Mouse (Mus musculus) lung, adult 18-20 months (tissue): ENCODE data around the gene Hoxa10.

Source experiments
- DNase-seq, 2 experiments: peaks; one replicate each; pipeline ENCODE4 v3.0.0; 2022; ENCODE audit warnings: mixed read lengths in 2 of 2

Hoxa10 gene

GRCm38 (mm10) chr6:52240389-52241000, at the start of gene Hoxa10:
Hoxa10 (minus strand) TSS chr6:52240854.
- peak; percentile 71 to 72 for DNase-seq

GRCm38 (mm10) chr6:52290186-52290585, 49.5 kb upstream of the Hoxa10 start:
- DNase-seq, result no peak

- DNase-seq, result no peak
These were observed 43.2 kb upstream of the Hoxa10 start for GRCm38 (mm10) chr6:52283896-52284295.

DNA sequence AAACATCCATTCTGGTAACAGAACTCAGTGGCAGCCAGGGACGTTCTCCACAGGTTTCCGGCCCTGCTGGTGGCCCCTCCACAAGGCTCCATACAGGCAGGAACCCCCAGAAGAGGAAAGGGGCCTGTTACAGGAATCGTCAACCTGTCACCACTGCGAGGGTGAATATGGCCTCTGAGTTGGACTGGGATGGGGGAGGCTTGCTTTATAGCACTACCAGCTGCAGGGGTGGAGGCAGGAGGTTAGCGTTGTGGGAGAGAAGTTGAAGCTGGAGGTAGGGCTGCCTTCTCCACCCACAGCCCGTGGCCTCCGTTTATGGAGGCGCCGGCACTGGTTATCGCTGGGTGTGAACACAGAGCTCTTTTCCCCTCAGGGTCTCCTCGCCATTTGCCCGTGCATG, 40.4 kb upstream of the Hoxa10 start:
- no peak for DNase-seq

DNA sequence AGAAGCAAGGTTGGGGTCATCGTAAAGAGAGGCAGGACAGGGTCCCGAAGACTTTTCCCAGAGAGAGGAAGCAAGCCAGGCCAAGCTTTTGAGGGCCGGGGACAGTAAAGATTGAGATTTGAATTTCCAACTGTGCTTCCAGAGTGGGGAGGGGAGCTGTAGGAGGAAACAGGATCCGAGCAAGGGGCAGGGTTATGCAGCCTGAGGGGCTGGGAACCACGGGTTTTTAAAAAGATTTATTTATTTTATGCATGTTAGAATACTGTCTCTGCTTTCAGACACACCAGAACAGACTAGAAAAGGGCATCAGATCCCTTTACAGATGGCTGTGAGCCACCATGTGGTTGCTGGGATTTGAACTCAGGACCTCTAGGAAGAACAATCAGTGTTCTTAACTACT, 36.3 kb upstream of the Hoxa10 start:
- no peak for DNase-seq

GRCm38 (mm10) chr6:52276382-52276781, 35.7 kb upstream of the Hoxa10 start:
- DNase-seq, result no peak

DNA sequence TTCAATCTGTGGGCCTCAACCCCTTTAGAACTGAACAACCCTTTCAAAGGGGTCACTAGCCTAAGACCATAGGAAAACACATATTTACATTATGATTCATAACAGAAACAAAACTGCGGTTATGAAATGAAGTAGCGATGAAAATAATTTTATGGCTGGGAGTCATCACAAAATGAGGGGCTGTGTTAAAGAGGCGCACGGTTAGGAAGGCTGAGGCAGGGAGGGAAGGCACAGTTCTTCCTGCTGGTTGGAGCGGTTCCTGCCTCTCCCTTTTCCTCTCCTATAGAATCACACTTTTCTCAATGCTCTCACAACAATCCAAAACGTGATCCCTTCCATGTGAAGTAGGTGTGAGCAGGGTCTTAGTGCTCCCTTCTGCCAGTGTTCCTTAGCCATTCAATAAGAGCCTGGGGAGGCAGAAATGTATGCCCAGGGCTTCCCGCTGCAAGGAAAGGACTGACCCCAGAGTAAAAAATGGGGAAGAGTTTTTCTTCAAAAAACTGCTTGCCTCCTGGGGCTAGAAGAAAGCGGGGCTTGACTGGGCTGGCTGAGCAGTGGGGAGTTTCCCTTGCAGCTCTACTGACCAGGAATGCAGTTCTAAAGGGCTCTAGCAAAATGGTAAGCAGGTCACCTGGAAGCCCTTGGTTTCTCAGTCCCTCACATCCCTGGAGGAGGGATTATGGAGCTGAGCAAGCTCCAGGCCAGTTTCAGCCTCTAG, 35.1 kb upstream of the Hoxa10 start:
- no peak for DNase-seq

- DNase-seq, result no peak
These were observed 33.9 kb upstream of the Hoxa10 start for GRCm38 (mm10) chr6:52274576-52274975.

GRCm38 (mm10) chr6:52273656-52274280, 33.1 kb upstream of the Hoxa10 start:
- no peak for DNase-seq

DNA sequence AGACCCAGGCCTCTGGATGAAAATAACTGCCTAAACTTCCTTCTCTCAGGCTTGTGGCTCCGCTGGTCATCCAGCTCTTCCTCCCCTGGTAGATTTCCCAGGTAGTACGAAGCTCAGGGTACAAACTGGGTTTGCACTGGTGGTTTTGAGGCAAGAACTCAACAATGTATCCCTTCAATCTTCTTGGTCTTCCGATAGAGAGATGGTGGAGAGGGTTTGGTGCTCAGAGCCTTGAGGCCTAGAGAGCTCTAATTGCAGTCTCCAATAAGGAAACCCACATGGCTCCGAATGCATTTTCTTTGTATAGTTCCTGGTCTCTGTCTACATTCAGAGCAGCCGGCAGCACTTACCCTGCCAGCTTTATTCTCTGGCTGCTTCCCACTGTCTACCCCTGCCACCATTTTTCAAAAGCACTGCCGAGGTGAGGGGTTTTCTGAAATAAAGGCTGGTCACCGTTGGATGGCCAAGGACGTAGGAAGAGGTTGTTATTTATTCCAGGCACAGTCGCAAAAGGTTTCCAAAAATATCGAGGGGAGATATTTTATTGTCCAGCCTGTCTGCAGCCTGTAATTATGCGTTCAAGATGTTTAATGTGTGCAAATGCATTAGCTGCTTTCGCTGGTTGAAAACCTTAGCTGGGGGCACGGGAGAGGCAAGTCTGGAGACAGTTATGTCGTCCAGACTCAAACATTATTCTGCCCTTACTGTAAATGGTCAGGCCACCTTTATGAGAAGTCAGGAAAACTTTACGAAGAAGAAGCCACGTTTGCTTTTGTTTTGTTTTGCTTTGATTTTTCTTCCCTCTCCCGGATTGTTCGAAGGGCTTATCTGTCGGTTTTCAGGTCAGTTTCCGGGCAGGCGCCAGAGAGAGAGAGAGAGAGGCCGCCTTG, 32.4 kb upstream of the Hoxa10 start:
- no peak for DNase-seq

- DNase-seq, result peak in 1 of 2 experiments; percentile 54
These were observed 30.1 kb upstream of the Hoxa10 start for GRCm38 (mm10) chr6:52270494-52271480.

GRCm38 (mm10) chr6:52268756-52269155, 28.1 kb upstream of the Hoxa10 start:
- DNase-seq, result no peak

DNA sequence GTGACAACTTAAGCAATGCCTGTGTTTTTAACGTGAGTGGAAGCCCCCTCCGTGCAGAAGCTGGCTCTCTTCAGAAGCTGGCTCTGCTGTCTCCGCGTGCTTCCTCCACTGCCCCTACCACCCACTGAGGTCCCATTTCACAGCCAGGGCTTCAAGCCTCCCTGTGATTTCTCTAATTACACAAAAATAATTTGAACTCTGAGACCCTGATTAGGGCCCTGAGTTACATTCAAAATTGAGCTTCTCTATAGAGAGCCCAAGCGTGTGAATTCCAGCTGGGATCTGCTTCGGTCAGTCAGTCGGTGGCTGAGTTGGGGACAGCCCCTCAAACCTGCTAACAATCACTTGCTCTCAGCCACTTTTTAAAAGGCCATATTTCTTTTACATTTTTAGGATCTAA, 27.7 kb upstream of the Hoxa10 start:
- DNase-seq, result no peak

DNA sequence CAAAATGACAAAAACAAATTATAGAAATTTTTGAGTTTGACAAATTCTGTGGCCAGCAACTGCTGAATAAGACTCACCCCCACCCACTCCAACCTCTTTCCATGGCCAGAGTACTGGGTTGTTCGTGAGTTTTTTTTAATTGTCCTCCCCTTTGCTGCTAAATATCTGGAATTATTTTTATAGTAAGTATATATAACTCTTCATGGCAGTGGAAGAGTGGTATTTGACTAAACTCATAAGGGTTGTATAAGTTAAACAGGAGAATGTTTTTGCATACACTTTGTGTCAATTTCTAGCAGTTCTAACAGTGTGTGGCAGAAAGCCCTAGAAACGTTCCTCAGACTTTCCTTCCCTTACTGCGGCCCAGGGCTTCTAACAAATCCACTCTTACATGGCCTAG, 27.0 kb upstream of the Hoxa10 start:
- no peak for DNase-seq

GRCm38 (mm10) chr6:52267221-52267620, 26.6 kb upstream of the Hoxa10 start:
- DNase-seq, result no peak

- no peak for DNase-seq
These were observed 26.0 kb upstream of the Hoxa10 start for GRCm38 (mm10) chr6:52266666-52266985.

DNA sequence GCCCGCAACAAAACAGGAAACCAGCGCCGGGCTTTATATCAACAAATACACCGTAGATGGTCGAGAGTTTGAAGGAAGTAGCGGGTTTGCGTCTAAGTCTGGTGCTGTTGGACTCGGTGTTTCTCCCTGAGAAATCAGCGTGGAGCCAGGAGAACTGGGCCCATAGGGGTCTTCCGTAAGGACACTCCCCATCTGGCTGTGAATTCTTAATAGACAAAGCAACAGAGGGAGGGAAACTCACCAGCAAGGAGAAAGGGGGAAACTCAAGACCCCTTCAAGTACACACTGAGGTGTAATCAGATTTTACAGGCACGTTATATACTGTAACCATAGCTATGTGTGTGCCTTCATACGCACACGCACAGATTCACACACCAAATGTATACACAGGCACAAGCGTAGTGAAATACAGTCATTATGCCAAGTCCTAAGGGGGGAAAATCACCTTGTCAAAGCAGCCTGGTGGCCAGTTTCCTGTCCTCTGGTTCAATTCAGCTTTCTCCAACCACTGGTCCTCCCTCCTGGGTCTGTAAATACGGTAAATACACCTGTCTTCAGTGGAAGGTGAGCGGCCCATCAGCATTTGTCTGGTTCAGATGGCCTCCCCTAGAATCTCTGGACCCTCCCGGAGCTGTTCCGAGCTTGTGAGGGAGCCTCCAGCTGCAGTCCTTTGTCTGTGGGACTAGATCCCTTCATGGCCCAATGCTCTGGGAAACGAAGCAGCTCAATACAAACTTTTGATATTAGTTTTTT, 25.4 kb upstream of the Hoxa10 start:
- DNase-seq, result no peak

DNA sequence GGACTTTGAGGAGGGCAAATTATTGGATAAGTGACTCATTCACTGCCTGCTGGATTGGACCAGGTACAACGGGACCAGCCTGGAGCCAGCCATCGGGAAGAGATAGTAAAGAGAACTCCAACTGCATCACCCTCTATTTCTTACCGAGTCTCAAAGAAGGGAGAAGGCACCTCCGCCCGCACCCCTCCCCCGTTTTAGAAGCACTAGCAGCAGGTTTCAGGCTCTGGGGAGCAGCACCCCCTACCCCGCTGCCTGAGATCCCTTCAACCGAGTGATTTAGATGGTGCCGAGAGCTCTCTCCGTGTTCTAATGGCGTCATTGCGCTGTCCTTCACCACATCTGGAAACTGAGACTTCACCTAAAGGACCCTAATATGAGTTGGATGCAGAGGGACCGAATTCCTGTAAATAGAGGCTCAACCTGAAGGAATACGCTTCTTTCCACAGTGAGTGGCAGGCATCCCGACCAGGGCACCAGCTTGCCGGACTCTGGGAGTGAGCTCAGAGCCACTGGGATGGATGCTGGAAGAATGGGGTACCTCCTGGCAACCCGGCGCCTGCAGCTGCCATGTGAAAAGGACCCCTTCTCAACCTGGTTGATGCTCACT, 24.8 kb upstream of the Hoxa10 start:
- DNase-seq, result no peak

DNA sequence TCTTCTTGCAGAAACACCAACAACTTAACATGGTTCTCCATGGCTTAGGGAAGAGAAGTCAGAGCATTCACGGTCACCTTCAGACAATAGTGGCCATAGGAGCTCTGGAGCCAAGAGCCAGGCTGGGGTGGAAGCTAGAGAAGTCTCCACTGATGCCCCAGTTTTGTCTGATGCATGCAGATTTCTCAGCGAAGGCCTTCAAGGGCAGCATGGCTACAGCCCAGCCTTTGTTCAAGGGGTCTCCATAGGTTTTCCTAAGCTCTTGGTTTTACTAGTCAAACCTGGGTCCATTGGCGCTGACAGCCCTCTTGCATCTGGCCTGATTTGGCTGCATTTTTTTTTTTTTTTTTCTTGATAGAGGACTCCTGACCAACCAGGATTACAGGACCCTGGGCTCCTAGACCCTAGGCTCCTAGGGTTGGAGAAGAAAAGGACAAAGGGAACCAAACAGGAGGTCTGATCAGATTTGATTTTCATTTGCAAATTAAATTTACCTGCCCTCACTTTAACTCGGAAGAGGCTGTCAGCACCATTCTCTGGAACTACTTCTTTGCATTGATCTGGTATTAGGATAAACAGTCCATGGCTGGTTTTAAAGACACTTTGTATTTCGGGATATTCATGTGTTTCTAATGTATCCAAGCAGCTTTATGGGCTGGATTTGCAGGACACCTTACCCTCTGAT, 23.6 kb upstream of the Hoxa10 start:
- DNase-seq, result no peak

- no peak for DNase-seq
These were observed 22.6 kb upstream of the Hoxa10 start for GRCm38 (mm10) chr6:52263321-52263585.
